Mouse (Mus musculus) activated CD4-positive, CD25-positive, alpha-beta regulatory T cell, adult 4 months (primary cell): ENCODE data around the gene Nsdhl. TPM values are rescaled to one million over a fixed set of nuclear protein-coding genes. Genes with fewer than 3 reads are reported as not detected.

Source experiments
- ATAC-seq: one replicate; pipeline ENCODE4 v1.8.0; 2017
- polyA plus RNA-seq, 2 experiments: library from polyadenylated mRNA; unstranded; fragments of 100-300 nt; shearing (Covaris generic); gene quantifications; one replicate each; pipeline ENCODE4 v1.2.1; 2017

The Nsdhl gene
- polyA plus RNA-seq, 2 experiments from 2014 or later = 27.5 to 29.3 TPM

GRCm38 (mm10) chrX:73003110-73003509 lies 84.8 kb downstream of the Nsdhl start:
- no peak for ATAC-seq

GRCm38 (mm10) chrX:73005678-73006077 lies 87.3 kb downstream of the Nsdhl start:
- ATAC-seq = no peak

DNA sequence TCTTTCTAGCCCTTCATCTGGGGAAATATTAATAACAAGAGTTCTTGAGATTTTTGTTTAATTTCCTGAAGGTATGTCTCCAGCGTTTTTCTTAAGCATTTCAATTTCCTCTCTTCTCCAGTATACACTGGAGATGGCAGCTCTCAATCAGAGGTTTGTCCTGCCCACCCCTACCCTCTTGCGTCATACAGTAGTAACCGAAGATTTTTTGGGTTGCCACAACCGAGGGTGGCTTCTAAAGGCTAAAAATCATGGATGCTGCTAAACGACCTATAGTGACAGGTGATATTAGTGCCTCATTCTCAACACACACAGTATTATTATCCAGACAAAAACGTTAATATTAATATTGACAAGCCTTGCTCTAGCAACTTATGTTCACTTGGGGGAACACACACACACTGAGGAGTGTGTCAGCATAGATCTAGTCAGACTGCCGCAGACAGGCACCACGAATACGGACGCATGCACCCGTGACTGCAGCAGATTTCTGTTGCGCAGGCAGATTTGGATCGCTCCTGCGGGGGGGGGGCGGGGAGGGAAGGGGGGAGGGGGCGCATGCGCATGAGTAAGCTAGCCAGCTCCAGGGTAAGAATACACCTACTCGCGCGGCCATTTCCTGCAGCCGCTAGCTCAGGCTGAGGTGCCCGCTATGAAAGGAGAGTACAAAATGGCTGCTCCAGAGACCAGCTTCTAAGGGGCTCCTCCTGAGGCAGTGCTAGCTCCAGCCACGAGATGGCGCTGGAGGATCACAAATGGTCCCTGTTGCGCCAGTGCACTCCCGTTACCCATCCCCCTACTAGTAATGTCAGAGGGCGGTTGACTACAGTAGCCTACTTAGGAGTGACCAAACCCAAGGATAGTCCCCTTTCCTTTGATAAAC lies 89.5 kb downstream of the Nsdhl start:
- ATAC-seq = peak; percentile 88

Other genes starting within 250 kb of the Nsdhl start
- not detected for gene Gabrq, start 93.4 kb upstream of the Nsdhl start, polyA plus RNA-seq
- gene Cetn2, start 146 bp upstream of the Nsdhl start, polyA plus RNA-seq = 100 to 1,000 TPM; 159 to 160 TPM
- not detected for gene Zfp185, start 68.8 kb downstream of the Nsdhl start, polyA plus RNA-seq
- gene Pnma5, start 118.5 kb downstream of the Nsdhl start, polyA plus RNA-seq = not detected
- gene Pnma3, start 146.2 kb downstream of the Nsdhl start, polyA plus RNA-seq = not detected
- 100 to 1,000 TPM; 122 to 127 TPM for gene Xlr4a, start 163.9 kb downstream of the Nsdhl start, polyA plus RNA-seq
- under 1 TPM in 1 of 2 experiments, not detected in 1; 0.97 TPM for gene Xlr3a, start 178.5 kb downstream of the Nsdhl start, polyA plus RNA-seq
- gene Gm14685, start 198.5 kb downstream of the Nsdhl start, polyA plus RNA-seq = not detected
- gene Xlr5b, start 230.2 kb downstream of the Nsdhl start, polyA plus RNA-seq = not detected
- not detected for gene DXBay18, start 230.9 kb downstream of the Nsdhl start, polyA plus RNA-seq